In genomic region chr12:104777603-104778002, GRCm38 (mm10) we compare ENCODE assay signal across 25 mouse cellular contexts. TPM values are rescaled to one million over a fixed set of nuclear protein-coding genes. Genes with fewer than 3 reads are reported as not detected.
DNase-seq lines count a peak whose midpoint lies in the region; ATAC-seq and TF ChIP-seq lines count a peak whose summit lies in the region.
"Had no signal": no experiment of that assay in that cellular context is flagged by ENCODE, and none has a peak within 500 bp of the region (broad histone marks: within the 10 kb centered on the region; RNA-seq: fewer than 3 reads in every experiment).

No protein-coding gene starts in this region.

- ATAC-seq in intestine, postnatal 0 days, result peak; percentile 21
- no peak for ATAC-seq in intestine, embryonic 15.5 days
- ATAC-seq: activated CD4-positive, CD25-positive, alpha-beta regulatory T cell, adult 4 months; CD4-positive, CD25-positive, alpha-beta regulatory T cell, adult 4 months; forebrain, postnatal 0 days; inflammation-experienced regulatory T-cells, adult 6 months had no signal

- TF ChIP-seq CTCF in intestine, postnatal 0 days (IDR thresholded peaks at IDR 0.05; ENCODE audit: low read depth), result no peak
- no peak for TF ChIP-seq CTCF in heart, adult 2 months (IDR thresholded peaks at IDR 0.05)

- H3K4me3 ChIP-seq in intestine, postnatal 0 days (ENCODE audit: low read depth, low read length), result no peak overlapping the region
- H3K4me3 ChIP-seq in intestine, embryonic 15.5 days (replicated peaks), result no peak overlapping the region
- no peak overlapping the region for H3K4me3 ChIP-seq in heart, adult 2 months
- H3K4me3 ChIP-seq: embryonic facial prominence, embryonic 13.5 days; heart, embryonic 13.5 days; hindbrain, embryonic 13.5 days; megakaryocyte, embryonic 14.5 days had no signal

- H3K27ac ChIP-seq in intestine, postnatal 0 days (ENCODE audit: low read depth, low read length), result no peak overlapping the region
- H3K27ac ChIP-seq in intestine, embryonic 15.5 days, result no peak overlapping the region
- H3K27ac ChIP-seq in heart, adult 2 months, result no peak overlapping the region
- H3K27ac ChIP-seq: embryonic facial prominence, embryonic 13.5 days; heart, embryonic 13.5 days; hindbrain, embryonic 13.5 days; kidney, postnatal 0 days; liver, embryonic 14.5 days had no signal

- H3K9me3 ChIP-seq in intestine, postnatal 0 days (ENCODE audit: control insufficient read depth), result no peaks in the 10 kb centered on the region
- H3K9me3 ChIP-seq in intestine, embryonic 15.5 days, result no peaks in the 10 kb centered on the region
- H3K9me3 ChIP-seq: embryonic facial prominence, embryonic 13.5 days; heart, embryonic 13.5 days; hindbrain, embryonic 13.5 days; megakaryocyte, embryonic 14.5 days had no signal

- no peak for TF ChIP-seq POLR2A in heart, adult 2 months (IDR thresholded peaks at IDR 0.05; ENCODE audit: insufficient read depth, low read depth, low read length)

- no peak for TF ChIP-seq EP300 in heart, adult 2 months (IDR thresholded peaks at IDR 0.05; ENCODE audit: insufficient read depth, low read depth, low read length)

- peaks cover 43% of the 10 kb centered on the region for H3K36me3 ChIP-seq in intestine, postnatal 0 days (ENCODE audit: control insufficient read depth, insufficient read depth)
- peaks cover 3% of the 10 kb centered on the region; the same call in 1 of the 2 replicates for H3K36me3 ChIP-seq in intestine, embryonic 15.5 days
- no peaks in the 10 kb centered on the region for H3K36me3 ChIP-seq in heart, adult 2 months (ENCODE audit: control insufficient read depth, insufficient read depth, low read length)
- H3K36me3 ChIP-seq: G1E; heart, embryonic 13.5 days had no signal

- 56% methylated on average over 1 of the region's 1 CpGs for WGBS in intestine, postnatal 0 days
- 75% methylated on average over 1 of the region's 1 CpGs for WGBS in intestine, embryonic 15.5 days
- WGBS in heart, adult 2 months, result 81% methylated on average over 1 of the region's 1 CpGs

- H3K79me2 ChIP-seq in heart, adult 2 months (replicated peaks; ENCODE audit: control insufficient read depth, insufficient read depth, low read length), result no peaks in the 10 kb centered on the region

- H3K4me1 ChIP-seq in intestine, postnatal 0 days (replicated peaks; ENCODE audit: control insufficient read depth, insufficient read depth, low read length), result no peaks in the 10 kb centered on the region
- H3K4me1 ChIP-seq in intestine, embryonic 15.5 days (replicated peaks), result no peaks in the 10 kb centered on the region
- H3K4me1 ChIP-seq in heart, adult 2 months (ENCODE audit: control insufficient read depth, insufficient read depth, low read length), result no peaks in the 10 kb centered on the region
- H3K4me1 ChIP-seq: heart, embryonic 13.5 days; hindbrain, embryonic 13.5 days; megakaryocyte, embryonic 14.5 days had no signal

- H3K27me3 ChIP-seq in intestine, postnatal 0 days (replicated peaks; ENCODE audit: control insufficient read depth, insufficient read depth, low read length), result no peaks in the 10 kb centered on the region
- no peaks in the 10 kb centered on the region for H3K27me3 ChIP-seq in intestine, embryonic 15.5 days (replicated peaks)
- no peaks in the 10 kb centered on the region for H3K27me3 ChIP-seq in heart, adult 2 months (ENCODE audit: control insufficient read depth, insufficient read depth, low read length)
- H3K27me3 ChIP-seq: embryonic facial prominence, embryonic 13.5 days; heart, embryonic 13.5 days had no signal

- peak; percentile 26 to 35 for DNase-seq in urinary bladder, adult 18-20 months (ENCODE audit: low spot score in 2 of 2)
- DNase-seq in urinary bladder, postnatal 4 days (ENCODE audit: low spot score in 2 of 2), result no peak
- peak; percentile 42 for DNase-seq in lung, postnatal 36 days
- DNase-seq in urinary bladder, postnatal 36 days (ENCODE audit: low spot score in 2 of 2), result peak; percentile 21 to 42
- DNase-seq in heart, adult 2 months, result no peak
- no peak for DNase-seq in layer of hippocampus, postnatal 14 days (ENCODE audit: low spot score in 2 of 2)
- DNase-seq: adrenal gland, postnatal 14 days; cerebellum, adult 9-11 months; forebrain, postnatal 0 days; layer of hippocampus, postnatal 36 days; midbrain, embryonic 14.5 days; right cerebral cortex, postnatal 14 days; thymus, postnatal 25 days had no signal

- H3K9ac ChIP-seq in intestine, postnatal 0 days (ENCODE audit: low read depth, low read length), result no peak overlapping the region
- no peak overlapping the region for H3K9ac ChIP-seq in intestine, embryonic 15.5 days
- no peak overlapping the region for H3K9ac ChIP-seq in heart, adult 2 months (ENCODE audit: low read depth, low read length)
- H3K9ac ChIP-seq: embryonic facial prominence, embryonic 13.5 days; forebrain, postnatal 0 days; heart, embryonic 13.5 days; hindbrain, embryonic 13.5 days; liver, embryonic 14.5 days had no signal

- intact Hi-C loops in heart, adult 2 months (cut with DNase I), result no loop called here

- no peak overlapping the region for H3K4me2 ChIP-seq in intestine, postnatal 0 days (replicated peaks; ENCODE audit: low read depth)
- no peak overlapping the region for H3K4me2 ChIP-seq in intestine, embryonic 15.5 days (replicated peaks)
- H3K4me2 ChIP-seq: embryonic facial prominence, embryonic 13.5 days; heart, embryonic 13.5 days; hindbrain, embryonic 13.5 days had no signal

RNA-seq across cellular contexts. Expression of gene Dicer1, which starts 25.9 kb away (rescaled TPM):
- polyA plus RNA-seq in intestine, postnatal 0 days (2015; fragmentation: Nextera tagmentation; extraction: Ambion mirVana), result 16.0 and 17.6 TPM in 2 replicates
- polyA plus RNA-seq in intestine, embryonic 15.5 days (2015; fragmentation: Nextera tagmentation; extraction: Ambion mirVana), result 30.4 and 30.6 TPM in 2 replicates
- 10 to 100 TPM; 19.6 to 24.3 TPM for total RNA-seq in heart, adult 2 months (2021)
- polyA plus RNA-seq in heart, adult 2 months (2012; rRNA removed), result 6.9 and 11.2 TPM in 2 replicates
- 10 to 100 TPM; 54.1 to 61.0 TPM for total RNA-seq in layer of hippocampus, postnatal 14 days (2021)

Comparison
In these comparisons a context has a peak if more than half of its experiments do, and no peak if none do; other contexts are left out.
1. DNase-seq: peak in urinary bladder, adult 18-20 months (2 of 2), lung, postnatal 36 days (single experiment) and urinary bladder, postnatal 36 days (2 of 2); none in urinary bladder, postnatal 4 days (0 of 2), heart, adult 2 months (0 of 2) and layer of hippocampus, postnatal 14 days (0 of 2).